Mouse (Mus musculus): ENCODE measurements around the gene Kank1.

Kank1 gene

GRCm38 (mm10) chr19:25253198-25253597, 16.4 kb downstream of the Kank1 start:
- DNase-seq (ENCODE audit: low read depth, low spot score), result no peak

- no peak for DNase-seq (ENCODE audit: low read depth, low spot score)
These were observed 16.9 kb downstream of the Kank1 start for GRCm38 (mm10) chr19:25253628-25254027.

DNA sequence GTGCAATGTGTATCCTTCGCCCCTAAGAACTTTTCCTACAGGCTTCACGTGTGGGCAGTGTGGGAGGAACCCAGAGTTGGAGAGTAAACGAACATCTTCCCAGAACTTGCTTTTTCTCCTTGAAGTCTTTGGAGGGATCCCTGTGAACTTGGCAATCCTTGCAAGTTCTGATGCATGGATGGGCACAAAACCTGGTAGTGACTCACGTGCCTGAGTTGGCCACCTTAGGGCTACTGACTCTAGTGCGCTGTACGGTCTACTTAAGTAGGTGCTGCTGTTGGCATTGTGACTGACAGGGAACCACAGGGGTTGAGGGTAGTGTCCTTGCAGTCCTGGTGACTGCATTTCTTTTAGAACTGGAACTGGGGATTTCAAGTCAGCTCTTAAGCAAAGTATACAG, 21.5 kb downstream of the Kank1 start:
- DNase-seq (ENCODE audit: low read depth, low spot score), result no peak

GRCm38 (mm10) chr19:25266181-25266580, 29.4 kb downstream of the Kank1 start:
- no peak for DNase-seq (ENCODE audit: low read depth, low spot score)

DNA sequence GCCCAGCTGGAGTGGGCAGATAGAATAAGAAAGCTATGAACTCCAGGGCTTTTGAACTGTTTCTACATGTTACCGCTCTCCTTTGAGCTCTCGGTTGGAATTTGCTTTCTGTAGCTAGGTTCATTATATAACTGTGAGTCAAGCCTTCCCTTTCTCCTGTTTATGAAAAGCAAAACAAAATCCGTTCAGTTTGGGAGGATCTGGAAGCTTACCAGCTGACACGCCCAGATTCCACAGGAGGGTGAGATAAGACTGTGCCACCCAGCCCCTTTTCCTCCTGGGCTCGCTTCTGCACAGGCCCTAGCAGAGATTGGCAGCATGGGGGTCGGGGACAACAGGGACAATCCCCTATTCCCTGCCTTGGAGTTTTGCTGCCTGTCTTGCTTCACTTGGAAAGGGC, 30.5 kb downstream of the Kank1 start:
- DNase-seq (ENCODE audit: low read depth, low spot score), result no peak

- no peak for DNase-seq (ENCODE audit: low read depth, low spot score)
These were observed 31.8 kb downstream of the Kank1 start for GRCm38 (mm10) chr19:25268532-25268931.

DNA sequence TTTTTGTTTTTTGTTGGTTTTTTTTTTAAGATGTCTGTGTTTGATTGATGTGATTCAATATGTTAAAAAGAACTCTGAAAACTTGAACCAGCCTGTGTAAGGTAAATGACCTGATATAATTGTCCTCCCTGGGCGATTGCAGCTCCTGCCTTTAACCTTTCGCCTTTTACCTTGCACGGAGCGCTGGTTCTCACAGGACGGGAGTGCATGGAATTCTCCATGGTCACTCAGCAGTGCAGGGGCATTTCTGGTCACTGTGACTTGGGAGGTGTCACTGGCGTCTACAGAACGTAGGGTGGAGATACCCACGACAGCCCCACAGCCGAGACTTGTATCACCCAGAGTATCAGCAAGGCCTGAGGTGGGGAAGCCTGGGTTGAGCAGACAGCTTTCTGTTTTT, 34.8 kb downstream of the Kank1 start:
- DNase-seq (ENCODE audit: low read depth, low spot score), result no peak

DNA sequence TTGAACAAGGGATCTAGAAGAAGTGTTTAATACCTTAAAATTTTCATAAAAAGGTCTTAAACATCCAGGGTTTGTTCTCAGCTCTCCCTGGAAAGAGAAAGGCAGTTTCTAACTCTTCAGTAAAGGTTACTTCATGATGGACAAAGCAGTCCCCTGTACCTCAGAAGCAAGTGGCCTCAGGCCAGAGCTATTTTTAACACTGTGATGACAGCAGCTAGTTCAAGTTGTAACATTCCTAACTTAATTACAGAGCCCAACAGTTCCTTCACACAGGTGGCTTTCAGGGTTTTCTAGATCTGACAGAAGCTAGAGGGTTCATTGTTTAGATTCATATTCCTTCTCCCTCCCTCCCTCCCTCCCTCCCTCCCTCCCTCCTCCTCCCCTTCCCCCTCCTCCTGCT, 36.4 kb downstream of the Kank1 start:
- no peak for DNase-seq (ENCODE audit: low read depth, low spot score)

DNA sequence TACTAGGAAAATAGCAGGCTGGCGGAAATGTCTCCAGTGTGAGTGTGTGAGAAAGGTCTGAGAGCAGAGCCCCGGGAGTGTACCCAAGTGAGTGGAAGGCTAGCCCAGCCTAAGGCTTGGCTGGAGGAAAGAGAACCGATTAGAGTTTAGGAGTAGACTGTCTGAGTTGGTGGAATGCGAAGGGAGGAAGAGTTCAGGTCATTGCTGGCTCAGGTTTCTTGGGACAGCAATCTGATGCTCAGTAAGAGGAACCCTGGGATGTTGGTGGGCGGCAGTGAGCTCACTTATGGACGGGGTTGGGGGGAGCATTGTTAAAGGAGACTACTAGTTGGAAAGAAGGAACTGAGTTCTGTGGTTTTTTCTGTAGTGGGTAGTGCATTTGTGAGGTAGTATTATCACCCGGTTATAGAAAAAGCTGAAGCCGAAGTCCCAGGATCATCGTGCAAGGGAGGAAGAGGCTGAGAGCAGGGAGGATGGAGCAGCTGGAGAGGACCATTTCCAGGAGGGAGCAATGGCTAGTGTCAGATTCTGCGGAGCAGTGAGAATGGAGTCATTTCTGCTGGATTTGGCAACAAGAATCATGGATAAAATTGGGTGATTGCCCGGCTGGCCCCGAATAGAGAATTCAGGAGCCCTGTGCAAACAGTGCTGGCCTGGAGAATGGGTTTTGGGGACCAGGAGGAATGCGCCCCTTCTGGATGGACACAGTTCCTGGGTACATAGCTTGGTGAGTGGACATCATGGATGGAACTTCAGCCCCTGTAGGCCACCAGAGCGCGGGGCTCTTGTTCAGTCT, 40.0 kb downstream of the Kank1 start:
- DNase-seq (ENCODE audit: low read depth, low spot score), result no peak

DNA sequence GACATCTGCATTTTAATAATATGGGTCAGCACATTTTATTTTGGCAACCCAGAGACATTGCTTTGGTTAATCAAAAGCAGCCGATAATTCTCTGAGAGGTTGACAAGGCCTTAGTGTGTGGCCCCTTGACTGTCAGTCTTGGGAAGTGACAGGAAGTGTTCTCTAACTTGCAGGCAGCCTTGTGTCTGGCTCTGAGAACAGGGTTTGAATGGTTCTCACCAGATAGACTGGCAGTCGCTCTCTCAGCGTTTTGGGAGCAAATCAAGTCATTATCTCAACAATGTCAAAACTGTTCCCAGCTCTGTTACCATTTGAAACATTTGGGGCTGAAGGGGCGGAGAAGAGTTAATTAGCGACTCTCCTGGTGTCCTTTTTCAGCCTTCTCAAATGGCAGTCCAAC, 41.0 kb downstream of the Kank1 start:
- DNase-seq (ENCODE audit: low read depth, low spot score), result no peak

DNA sequence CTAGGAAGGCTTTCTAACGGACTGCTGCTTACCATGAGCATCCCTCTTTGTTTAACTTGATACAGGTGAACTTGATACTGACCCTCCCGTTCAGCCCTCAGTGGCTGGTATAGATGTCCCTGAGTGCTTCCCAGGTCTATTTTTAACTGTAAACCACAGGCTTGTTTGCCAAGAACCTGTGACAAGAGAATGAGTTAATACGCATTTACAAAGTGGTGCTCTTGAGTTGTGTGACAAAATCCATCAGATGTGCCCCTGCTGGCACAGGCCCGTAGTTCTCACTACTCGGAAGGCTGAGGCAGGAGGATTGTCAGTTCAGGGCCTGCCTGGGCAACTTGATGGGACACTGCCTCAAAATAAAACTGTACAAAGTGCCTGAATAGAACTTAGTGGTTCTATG, 42.8 kb downstream of the Kank1 start:
- DNase-seq (ENCODE audit: low read depth, low spot score), result no peak

- DNase-seq (ENCODE audit: low read depth, low spot score), result no peak
These were observed 46.9 kb downstream of the Kank1 start for GRCm38 (mm10) chr19:25283665-25284064.

GRCm38 (mm10) chr19:25285756-25286538, 49.2 kb downstream of the Kank1 start:
- no peak for DNase-seq (ENCODE audit: low read depth, low spot score)

DNA sequence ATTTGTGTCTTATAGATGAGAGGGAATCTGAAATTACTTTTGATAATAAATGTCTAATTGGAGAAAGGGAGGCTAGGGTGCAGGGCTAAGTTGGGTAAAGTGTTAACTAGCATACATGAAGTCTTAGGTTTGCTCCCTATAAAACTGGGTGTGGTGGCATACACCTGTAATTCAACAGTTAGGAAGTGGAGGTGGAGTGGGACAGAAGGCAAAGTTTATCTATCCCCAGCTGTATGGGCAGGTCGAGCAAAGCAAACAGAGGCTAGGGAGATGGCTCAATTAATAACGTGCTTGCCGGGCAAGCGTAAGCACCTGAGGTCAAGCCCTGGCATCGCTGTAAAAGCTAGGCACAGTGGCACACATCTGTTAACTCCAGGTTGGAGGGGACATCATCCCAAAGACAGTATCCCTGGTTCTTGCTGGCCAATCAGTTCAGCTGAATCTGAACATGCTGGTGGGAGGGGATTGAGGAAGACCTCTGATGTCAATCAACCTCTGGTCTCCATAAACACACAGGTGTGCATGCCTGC, 54.3 kb downstream of the Kank1 start:
- DNase-seq (ENCODE audit: low read depth, low spot score), result no peak

DNA sequence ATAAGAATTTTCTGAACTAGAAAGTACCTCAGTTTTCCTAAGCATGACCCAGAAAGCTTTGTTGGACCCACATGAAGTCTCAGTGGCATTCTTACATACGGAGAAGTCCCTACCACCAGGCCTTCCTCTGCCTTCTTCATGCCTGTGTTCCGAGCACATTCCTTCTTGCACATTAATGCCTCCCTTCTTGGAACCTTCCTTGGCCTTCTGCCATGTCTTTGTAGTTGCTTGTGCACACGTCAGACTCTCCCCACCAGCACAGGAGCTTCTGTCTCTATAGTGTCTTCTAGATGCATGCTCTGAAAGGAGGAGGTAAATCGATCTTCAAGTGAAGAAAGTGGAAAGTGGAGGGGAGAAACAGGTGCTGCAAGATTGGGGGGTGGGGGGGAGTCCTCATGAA, 58.4 kb downstream of the Kank1 start:
- DNase-seq (ENCODE audit: low read depth, low spot score), result no peak

- DNase-seq (ENCODE audit: low read depth, low spot score), result no peak
These were observed 60.5 kb downstream of the Kank1 start for GRCm38 (mm10) chr19:25297269-25297668.

- no peak for DNase-seq (ENCODE audit: low read depth, low spot score)
These were observed 63.3 kb downstream of the Kank1 start for GRCm38 (mm10) chr19:25299852-25300670.

- no peak for DNase-seq (ENCODE audit: low read depth, low spot score)
These were observed 64.4 kb downstream of the Kank1 start for GRCm38 (mm10) chr19:25301189-25301588.

- no peak for DNase-seq (ENCODE audit: low read depth, low spot score)
These were observed 69.5 kb downstream of the Kank1 start for GRCm38 (mm10) chr19:25306277-25306676.

DNA sequence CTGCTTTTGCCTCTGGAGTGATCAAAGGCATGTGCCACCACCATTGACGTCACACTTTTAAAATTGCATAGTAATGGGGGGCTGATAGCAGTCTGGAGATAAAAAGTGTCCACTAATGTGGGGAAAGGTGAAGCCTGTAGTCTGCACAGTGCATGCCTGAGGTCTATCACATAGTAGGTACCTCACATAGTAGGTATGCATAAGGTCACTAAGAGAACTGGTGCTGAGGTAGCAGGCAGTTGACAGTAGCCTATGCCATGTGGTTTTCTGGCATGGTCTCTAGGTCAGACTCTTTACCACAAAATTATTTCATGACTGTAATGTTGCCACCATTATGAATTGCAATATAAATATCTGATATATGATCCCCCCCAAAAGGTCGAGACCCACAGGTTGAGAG, 71.4 kb downstream of the Kank1 start:
- no peak for DNase-seq (ENCODE audit: low read depth, low spot score)

DNA sequence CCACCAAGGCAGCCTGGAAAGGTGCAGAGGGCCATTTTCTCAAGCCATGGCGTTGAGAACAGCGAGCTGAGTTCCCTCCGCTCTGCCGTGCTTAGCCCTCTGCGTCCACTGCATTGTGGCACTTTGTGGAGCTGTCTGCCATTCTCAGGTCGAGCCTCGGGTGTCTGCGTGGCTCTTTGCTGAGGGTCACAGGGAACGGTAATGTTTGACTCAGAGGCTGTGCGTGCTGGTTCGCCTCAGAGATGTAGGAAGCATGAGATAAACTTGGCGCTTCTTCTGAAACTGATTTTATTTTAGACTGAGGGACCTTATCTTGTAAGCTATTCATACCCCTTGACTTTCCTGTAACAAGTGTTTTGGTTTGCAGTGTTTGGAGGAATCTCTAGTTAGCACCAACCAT, 72.0 kb downstream of the Kank1 start:
- DNase-seq (ENCODE audit: low read depth, low spot score), result no peak

GRCm38 (mm10) chr19:25310989-25311388, 74.2 kb downstream of the Kank1 start:
- no peak for DNase-seq (ENCODE audit: low read depth, low spot score)

Data from telencephalon, adult 2 months (tissue).